Mouse (Mus musculus): Measurements from ENCODE around the gene Creld1. TPM values are rescaled to one million over a fixed set of nuclear protein-coding genes. Genes with fewer than 3 reads are reported as not detected.

Creld1 gene
- total and polyA plus RNA-seq, 3 experiments = 5.9 to 26.7 TPM; not detected in 1

- H3K9ac ChIP-seq (ENCODE audit: control insufficient read depth, low read depth, low read length, poor library complexity, severe bottlenecking) = peak overlapping the region; percentile 78
- H3K36me3 ChIP-seq (ENCODE audit: control insufficient read depth in 1 of 2, insufficient read depth in 2 of 2, low read length in 2 of 2) = peaks cover 0 to 16% of the 10 kb centered on the region in 2 experiments; a peak in 2 of 4 replicates
- peaks cover 6 to 18% of the 10 kb centered on the region in 2 experiments for H3K4me1 ChIP-seq (ENCODE audit: control insufficient read depth in 1 of 2, insufficient read depth in 2 of 2, low read length in 2 of 2)
- peak; percentile 75 for DNase-seq (ENCODE audit: low read depth, low spot score)
- no peaks in the 10 kb centered on the region for H3K9me3 ChIP-seq (replicated peaks; ENCODE audit: insufficient read depth, low read length)
- TF ChIP-seq POLR2A (IDR thresholded peaks at IDR 0.05; ENCODE audit: control insufficient read depth in 1 of 2, insufficient read depth in 1 of 2, low read depth in 1 of 2, low read length in 2 of 2, poor library complexity in 1 of 2) (peak in 1 of 2 experiments; percentile 48; a peak in 2 of 4 replicates), ZC3H11A (IDR thresholded peaks at IDR 0.05; ENCODE audit: low read depth, low read length) (no peak), SMC3 (IDR thresholded peaks at IDR 0.05; ENCODE audit: low read depth, low read length) (no peak), MAZ (IDR thresholded peaks at IDR 0.05; ENCODE audit: low read depth, low read length) (no peak), SIN3A (IDR thresholded peaks at IDR 0.05; ENCODE audit: low read length) (no peak), MXI1 (IDR thresholded peaks at IDR 0.05; ENCODE audit: low read depth, low read length) (peak; percentile 5; the same call in 1 of the 2 replicates), POLR2AphosphoS5 (IDR thresholded peaks at IDR 0.05; ENCODE audit: borderline replicate concordance, low read depth, low read length) (no peak)
- H3K27ac ChIP-seq (ENCODE audit: control insufficient read depth, low read depth, low read length) = peak overlapping the region; percentile 62
- peak overlapping the region; percentile 73 for H3K4me3 ChIP-seq (ENCODE audit: control insufficient read depth in 1 of 2, insufficient read depth in 1 of 2, low read depth in 2 of 2, low read length in 2 of 2)
- peaks cover 2% of the 10 kb centered on the region in 2 experiments; a peak in 1 of 4 replicates for H3K27me3 ChIP-seq (ENCODE audit: control insufficient read depth in 1 of 2, insufficient read depth in 2 of 2, low read length in 2 of 2)
- 0 out of 2 replicates have a peak, but pooled peaks cover 2% of the 10 kb centered on the region for H3K79me2 ChIP-seq (ENCODE audit: control insufficient read depth, insufficient read depth, low read length, poor library complexity)
Measured at GRCm38 (mm10) chr6:113482477-113483099, 509 bp upstream of the Creld1 start.

GRCm38 (mm10) chr6:113483729-113484128 lies 632 bp downstream of the Creld1 start:
- TF ChIP-seq BHLHE40 (IDR thresholded peaks at IDR 0.05; ENCODE audit: borderline replicate concordance, low read depth, low read length) (no peak), ETS1 (IDR thresholded peaks at IDR 0.05; ENCODE audit: low read depth, low read length) (0 out of 2 replicates have a peak, but pooled peaks have one; percentile 0), MYC (IDR thresholded peaks at IDR 0.05; ENCODE audit: low read depth, low read length) (no peak), ELF1 (IDR thresholded peaks at IDR 0.05; ENCODE audit: low read depth, low read length) (0 out of 2 replicates have a peak, but pooled peaks have one; percentile 4), CTCF (IDR thresholded peaks at IDR 0.05 in 2 of 3, conservative IDR thresholded peaks at IDR 0.05 in 1 of 3; ENCODE audit: control insufficient read depth in 1 of 3, insufficient read depth in 1 of 3, low read depth in 2 of 3, low read length in 3 of 3, poor library complexity in 1 of 3, severe bottlenecking in 1 of 3) (no peak; a peak in 1 of 6 replicates), MAZ (IDR thresholded peaks at IDR 0.05; ENCODE audit: low read depth, low read length) (no peak), TBP (IDR thresholded peaks at IDR 0.05; ENCODE audit: low read depth, low read length) (no peak), GATA1 (IDR thresholded peaks at IDR 0.05; ENCODE audit: low read depth, low read length) (no peak), ZMIZ1 (IDR thresholded peaks at IDR 0.05; ENCODE audit: low read depth, low read length) (no peak), GABPA (IDR thresholded peaks at IDR 0.05; ENCODE audit: low read depth, low read length) (no peak), ZKSCAN1 (IDR thresholded peaks at IDR 0.05; ENCODE audit: low read depth, low read length) (0 out of 2 replicates have a peak, but pooled peaks have one; percentile 5), SMC3 (IDR thresholded peaks at IDR 0.05; ENCODE audit: low read depth, low read length) (no peak), NELFE (IDR thresholded peaks at IDR 0.05; ENCODE audit: low read depth, low read length) (no peak), MEF2A (IDR thresholded peaks at IDR 0.05; ENCODE audit: extremely low read depth, insufficient replicate concordance, low read depth, low read length, poor library complexity, severe bottlenecking) (no peak), MYB (IDR thresholded peaks at IDR 0.05; ENCODE audit: low read depth, low read length) (no peak), USF1 (IDR thresholded peaks at IDR 0.05; ENCODE audit: low read depth, low read length) (no peak), POLR2AphosphoS2 (IDR thresholded peaks at IDR 0.05; ENCODE audit: low read length) (no peak), POLR2AphosphoS5 (IDR thresholded peaks at IDR 0.05; ENCODE audit: borderline replicate concordance, low read depth, low read length) (no peak), RCOR1 (IDR thresholded peaks at IDR 0.05; ENCODE audit: low read depth, low read length) (no peak), MXI1 (IDR thresholded peaks at IDR 0.05; ENCODE audit: low read depth, low read length) (0 out of 2 replicates have a peak, but pooled peaks have one; percentile 28)
- Histone ChIP-seq H3K4me3 (ENCODE audit: control insufficient read depth in 1 of 2, insufficient read depth in 1 of 2, low read depth in 2 of 2, low read length in 2 of 2) (peak overlapping the region; percentile 73 to 84), H3K27ac (ENCODE audit: control insufficient read depth, low read depth, low read length) (peak overlapping the region; percentile 69), H3K27me3 (ENCODE audit: control insufficient read depth in 1 of 2, insufficient read depth in 2 of 2, low read length in 2 of 2) (0 out of 4 replicates have a peak, but pooled peaks cover 0 to 2% of the 10 kb centered on the region in 2 experiments), H3K79me2 (ENCODE audit: control insufficient read depth, insufficient read depth, low read length, poor library complexity) (0 out of 2 replicates have a peak, but pooled peaks cover 2% of the 10 kb centered on the region), H3K9me3 (replicated peaks; ENCODE audit: insufficient read depth, low read length) (no peaks in the 10 kb centered on the region), H3K9ac (ENCODE audit: control insufficient read depth, low read depth, low read length, poor library complexity, severe bottlenecking) (peak overlapping the region; percentile 83), H3K4me1 (ENCODE audit: control insufficient read depth in 1 of 2, insufficient read depth in 2 of 2, low read length in 2 of 2) (peaks cover 6 to 21% of the 10 kb centered on the region in 2 experiments), H3K36me3 (ENCODE audit: control insufficient read depth in 1 of 2, insufficient read depth in 2 of 2, low read length in 2 of 2) (peaks cover 0 to 17% of the 10 kb centered on the region in 2 experiments; a peak in 2 of 4 replicates)
- DNase-seq (ENCODE audit: low read depth, low spot score) = peak; percentile 63
